Mouse (Mus musculus) brown adipose tissue, adult 24 weeks (tissue): ENCODE measurements around the gene Gosr1. TPM values are rescaled to one million over a fixed set of nuclear protein-coding genes. Genes with fewer than 3 reads are reported as not detected.
"Not testable (repeated sequence)": the region's sequence is repeated elsewhere in the genome, so short reads cannot be mapped to it uniquely, and the experiment has no call there.

Experiments used
- H3K27ac ChIP-seq: fragments of 200-500 bp; replicated peaks from 2 replicates; pipeline ENCODE4 v1.5.1; 2012; ENCODE audit warnings: low read depth, mild to moderate bottlenecking, low read length
- H3K4me1 ChIP-seq: fragments of 200-500 bp; 2 replicates; pipeline ENCODE4 v1.6.1; 2012; ENCODE audit warnings: low read length, mixed read lengths; ENCODE audit not compliant: control insufficient read depth, insufficient read depth, insufficient read length
- H3K4me3 ChIP-seq: fragments of 200-500 bp; 2 replicates; pipeline ENCODE4 v1.5.1; 2012; ENCODE audit warnings: low read depth, mild to moderate bottlenecking, low read length, moderate library complexity; ENCODE audit not compliant: insufficient read depth
- polyA plus RNA-seq: library from polyadenylated mRNA; stranded (reverse); fragments of >200 nt; gene quantifications from 2 replicates; pipeline ENCODE4 v1.2.4, GENCODE M21; 2012; ENCODE audit not compliant: missing spikeins, insufficient read depth, insufficient read length

The Gosr1 gene
- polyA plus RNA-seq = 40.1 and 44.5 TPM in 2 replicates

DNA sequence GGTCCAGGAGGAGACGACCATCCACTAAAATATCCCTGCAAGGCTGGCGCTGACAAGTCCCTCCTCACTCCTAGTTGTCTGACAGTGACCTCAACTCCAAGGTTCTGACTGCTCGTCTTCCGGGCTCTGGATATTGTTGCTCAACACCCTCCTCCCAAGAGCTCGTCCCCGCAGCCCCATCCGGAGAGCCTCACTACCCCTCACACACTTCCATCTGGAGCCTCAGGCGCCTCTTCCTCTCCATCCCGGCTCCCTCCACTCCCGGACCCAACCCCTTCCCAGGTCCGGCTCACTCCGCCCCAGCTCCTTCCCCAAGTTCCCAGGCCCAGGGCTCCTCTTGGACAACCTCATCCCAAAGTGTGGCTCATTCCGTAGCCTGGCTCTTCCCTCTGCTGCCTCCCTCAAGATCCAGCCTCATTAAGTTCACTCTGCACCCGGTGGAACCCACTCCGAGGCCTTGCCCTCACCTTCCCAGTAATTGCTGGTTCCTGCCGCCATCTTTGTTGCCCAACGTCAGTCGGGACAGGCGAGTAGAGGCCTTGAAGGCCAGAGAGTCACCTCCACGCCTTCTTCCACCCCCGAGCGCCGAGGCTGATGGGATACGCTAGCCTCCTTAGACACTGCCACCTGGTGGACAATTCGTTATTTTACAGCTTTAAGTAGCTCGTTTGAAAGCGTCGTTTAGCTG lies at the start of gene Gosr1:
Gene Gosr1, minus strand, starts transcription at position 527 of the 688 bp plus-strand sequence.
- Histone ChIP-seq H3K4me1 (no peaks in the 10 kb centered on the region), H3K4me3 (peak within 1 kb of the TSS; percentile 90), H3K27ac (peak within 1 kb of the TSS; percentile 98)

DNA sequence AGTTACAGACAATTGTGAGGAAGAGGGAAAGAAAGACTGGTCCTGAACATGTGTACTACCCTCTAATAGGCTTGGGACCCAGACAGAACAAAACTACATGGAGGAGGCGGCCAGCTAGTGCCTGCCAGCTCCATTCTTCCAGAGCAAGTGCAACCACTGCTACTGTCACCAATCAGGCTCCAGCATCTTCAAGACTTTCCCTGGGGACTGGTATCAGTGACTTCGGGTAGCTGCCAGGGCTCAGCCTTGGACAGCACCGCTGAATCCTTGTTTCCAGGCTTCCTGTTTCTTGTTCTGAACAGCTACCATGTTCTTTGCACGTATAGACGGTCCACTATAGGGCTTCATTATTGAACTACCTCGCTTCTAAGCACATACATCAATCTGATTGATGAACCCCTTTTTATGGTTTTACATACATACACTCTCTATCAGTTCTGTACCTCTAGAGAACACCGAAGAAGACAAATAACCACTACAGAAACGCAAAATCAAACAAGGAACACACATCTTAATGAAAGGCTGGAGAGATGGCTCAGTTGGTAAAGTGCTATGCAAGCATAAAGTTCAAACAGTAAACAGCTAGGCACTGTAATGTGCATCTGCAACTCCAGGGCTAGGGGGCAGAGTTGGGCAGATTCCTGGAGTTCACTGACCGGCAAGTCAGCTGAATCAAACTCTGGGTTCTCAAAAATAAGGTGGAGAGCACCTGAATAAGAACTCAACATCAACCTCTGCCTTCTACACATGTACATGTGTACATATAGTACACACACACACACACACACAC lies 47.5 kb upstream of the Gosr1 start:
- Histone ChIP-seq H3K4me3 (no peak overlapping the region), H3K27ac (no peak overlapping the region), H3K4me1 (no peaks in the 10 kb centered on the region)

DNA sequence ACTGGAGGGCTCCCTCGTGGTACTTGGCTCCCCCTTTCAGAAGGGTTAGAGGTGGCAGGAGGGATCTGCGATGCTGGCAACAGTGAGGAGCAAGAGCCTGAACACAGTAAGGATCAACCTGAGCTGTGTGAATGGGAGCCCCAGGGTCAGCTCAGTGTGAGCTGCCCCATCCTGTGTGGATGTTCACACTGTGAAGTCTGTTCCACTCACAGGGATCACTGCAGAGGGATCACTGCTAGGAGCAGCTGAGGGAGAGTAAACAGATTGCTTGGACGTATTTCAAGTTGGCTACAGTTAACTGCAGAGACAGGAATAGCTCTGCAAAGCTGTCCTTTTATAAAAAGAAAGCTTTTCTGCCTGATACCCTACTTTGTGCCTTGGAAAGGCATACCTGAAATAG lies 46.1 kb upstream of the Gosr1 start:
- H3K27ac ChIP-seq = no peak overlapping the region
- H3K4me3 ChIP-seq = no peak overlapping the region
- no peaks in the 10 kb centered on the region for H3K4me1 ChIP-seq

DNA sequence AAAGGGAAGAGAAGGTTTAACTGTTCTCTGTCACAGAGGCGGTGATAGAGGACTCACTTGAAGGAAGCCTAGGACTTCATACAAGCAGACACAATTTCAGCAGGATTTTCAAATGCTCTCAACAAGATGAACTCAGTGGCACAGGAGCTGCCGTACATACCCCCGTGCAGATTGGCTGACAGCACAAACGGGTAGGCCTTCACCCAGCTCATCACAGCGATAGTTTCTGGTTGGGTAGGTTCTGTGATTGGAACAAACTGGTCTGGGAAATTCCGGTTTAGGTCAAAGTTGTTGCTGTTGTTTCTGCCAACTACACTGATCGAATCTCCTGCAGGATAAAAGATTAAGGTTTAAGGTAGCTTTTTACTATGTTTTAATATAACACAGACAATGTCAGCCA lies 45.2 kb upstream of the Gosr1 start:
- Histone ChIP-seq H3K4me1 (no peaks in the 10 kb centered on the region), H3K27ac (no peak overlapping the region), H3K4me3 (no peak overlapping the region)

DNA sequence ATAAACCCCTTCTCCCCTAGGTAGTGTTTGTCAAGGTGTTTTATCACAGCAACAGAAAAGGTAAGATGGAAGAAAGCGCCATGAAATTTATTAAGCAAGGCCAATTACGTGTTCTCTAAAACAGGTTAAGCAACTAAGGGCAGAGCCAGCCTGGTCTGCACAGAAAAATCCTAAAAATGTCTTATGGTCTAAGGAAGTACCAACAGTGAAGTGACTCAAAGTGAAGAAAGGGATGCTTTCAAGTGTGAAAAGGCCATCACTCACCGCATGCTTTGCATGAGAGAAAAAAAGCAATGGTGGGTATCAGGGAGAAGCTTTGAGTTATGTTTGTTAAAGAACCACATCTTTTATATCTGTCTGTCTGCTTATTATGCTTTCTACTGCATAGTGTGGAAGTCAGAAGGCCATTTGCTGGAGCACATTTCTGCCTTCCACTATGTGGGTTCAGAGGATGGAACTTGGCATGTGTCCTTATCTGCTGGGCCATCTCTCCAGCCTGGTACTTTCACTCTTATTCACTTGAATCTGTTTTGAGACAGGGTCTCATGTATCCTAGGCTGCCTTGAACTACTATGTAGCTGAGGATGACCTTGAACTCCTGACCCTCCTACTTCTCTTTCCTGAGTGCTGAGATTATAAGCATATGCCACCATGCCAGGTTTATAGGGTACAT lies 43.8 kb upstream of the Gosr1 start:
- no peaks in the 10 kb centered on the region for H3K4me1 ChIP-seq
- no peak overlapping the region for H3K4me3 ChIP-seq
- no peak overlapping the region for H3K27ac ChIP-seq

DNA sequence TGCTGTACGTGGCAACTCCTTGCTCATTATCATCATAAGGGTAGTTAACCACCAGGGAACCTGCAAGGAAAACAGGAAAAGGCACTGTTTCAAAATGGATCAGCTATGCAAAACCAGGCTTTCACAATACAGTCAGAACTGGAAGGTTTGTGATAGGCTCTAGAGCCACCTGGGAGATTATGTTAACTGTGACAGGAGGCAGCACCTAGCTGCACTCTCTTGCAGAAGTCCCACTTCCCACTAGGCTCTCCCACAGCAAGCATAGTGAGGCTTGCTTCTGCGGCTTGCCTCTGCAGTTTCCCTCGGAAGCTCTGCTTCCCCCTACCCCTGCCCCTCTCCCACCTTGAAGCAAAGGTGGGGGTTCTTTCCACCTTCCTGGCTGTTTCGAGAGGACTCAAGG lies 42.6 kb upstream of the Gosr1 start:
- Histone ChIP-seq H3K4me1 (no peaks in the 10 kb centered on the region), H3K4me3 (no peak overlapping the region), H3K27ac (no peak overlapping the region)

DNA sequence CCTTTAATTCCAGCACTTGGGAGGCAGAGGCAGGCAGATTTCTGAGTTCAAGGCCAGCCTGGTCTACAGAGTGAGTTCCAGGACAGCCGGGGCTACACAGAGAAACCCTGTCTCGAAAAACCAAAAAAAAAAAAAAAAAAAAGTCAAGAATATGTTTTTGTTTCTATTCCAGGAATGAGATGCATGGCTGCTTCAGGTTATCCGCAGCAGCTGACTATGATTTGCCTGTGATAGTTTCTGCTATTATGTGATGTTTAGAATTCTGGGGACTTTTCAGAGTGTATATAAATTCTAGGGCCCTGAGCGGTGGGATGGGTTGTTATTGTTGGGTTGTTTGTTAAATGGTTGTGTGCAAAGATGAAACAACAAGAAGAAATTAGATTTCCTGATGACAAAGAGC lies 41.7 kb upstream of the Gosr1 start:
- H3K27ac ChIP-seq, H3K4me1 ChIP-seq, H3K4me3 ChIP-seq: not testable (repeated sequence)

DNA sequence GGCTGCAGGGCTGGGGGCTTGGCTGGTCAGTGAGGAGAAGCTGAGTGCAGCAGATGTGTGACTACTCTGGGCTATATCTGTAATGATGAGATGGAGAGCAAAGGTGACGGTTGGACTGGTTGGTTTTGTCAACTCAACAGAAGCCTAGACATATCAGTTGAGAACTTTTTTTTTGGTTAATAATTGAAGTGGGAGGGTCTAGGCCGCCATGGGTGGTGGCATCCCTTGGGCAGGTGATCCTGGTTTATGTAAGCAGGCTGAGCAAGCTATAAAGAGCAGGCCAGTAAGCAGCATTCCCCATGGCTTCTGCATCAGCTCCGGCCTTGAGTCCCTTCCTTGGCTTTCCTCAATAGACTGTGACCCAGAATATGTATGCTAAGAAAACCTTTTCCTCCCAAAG lies 39.9 kb upstream of the Gosr1 start:
- H3K4me3 ChIP-seq = no peak overlapping the region
- H3K4me1 ChIP-seq = no peaks in the 10 kb centered on the region
- no peak overlapping the region for H3K27ac ChIP-seq

DNA sequence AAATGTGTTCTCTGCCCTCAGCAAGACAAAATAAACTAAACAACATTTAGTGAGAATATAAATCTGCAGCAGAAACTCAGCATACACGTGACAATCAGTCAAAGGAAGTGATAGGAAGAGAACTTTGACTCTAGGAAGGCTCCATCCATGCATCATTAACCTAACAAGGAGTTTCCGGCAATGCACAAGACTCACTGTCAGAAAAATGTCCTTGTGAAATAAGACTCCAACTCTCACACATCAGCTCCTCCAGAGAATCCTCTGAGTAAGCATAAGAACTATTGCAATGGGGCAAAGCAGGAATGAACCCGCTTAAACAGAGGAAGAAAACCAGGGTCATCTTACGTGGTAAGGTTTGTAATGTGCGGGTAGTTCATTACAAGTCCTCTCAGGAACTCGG lies 33.9 kb upstream of the Gosr1 start:
- Histone ChIP-seq H3K4me1 (no peaks in the 10 kb centered on the region), H3K27ac (no peak overlapping the region), H3K4me3 (no peak overlapping the region)

DNA sequence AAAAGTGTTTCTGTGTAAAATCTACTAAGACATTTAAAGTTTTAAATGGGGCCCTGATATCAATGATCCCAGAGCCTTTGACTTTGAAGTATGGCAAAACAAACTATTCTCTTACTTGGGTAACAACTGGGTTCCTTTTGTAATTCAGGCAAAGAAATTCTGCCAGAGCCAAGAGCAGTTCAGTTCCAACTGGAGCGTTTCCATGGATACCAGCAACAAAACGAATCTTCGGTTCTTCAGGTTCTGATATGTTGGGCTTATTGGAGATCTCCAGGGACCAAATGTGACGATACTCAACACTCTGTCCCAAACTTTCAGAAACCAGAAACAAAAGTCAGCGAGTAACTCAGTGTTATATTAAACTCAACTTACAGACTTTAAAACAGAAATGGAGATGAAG lies 31.9 kb upstream of the Gosr1 start:
- no peak overlapping the region for H3K4me3 ChIP-seq

DNA sequence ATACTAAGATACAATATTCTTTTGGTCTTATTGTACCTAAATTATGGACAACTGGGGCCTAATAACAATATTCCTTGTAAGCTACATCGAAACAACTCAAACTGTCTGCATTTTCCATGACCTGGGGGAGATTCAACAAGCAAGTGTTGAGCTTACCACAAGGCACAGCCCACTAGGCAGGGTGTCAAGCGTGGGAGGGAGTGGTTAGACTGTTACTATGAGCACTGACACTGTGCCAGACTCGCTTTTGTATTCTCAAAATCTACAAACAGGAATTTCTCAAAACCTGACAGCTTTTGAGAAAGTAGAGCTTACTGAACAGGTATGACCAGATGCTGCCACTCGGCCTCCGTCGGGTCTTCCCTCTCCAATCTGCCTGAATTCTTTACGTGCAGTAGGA lies 28.0 kb upstream of the Gosr1 start:
- H3K4me3 ChIP-seq = no peak overlapping the region
- H3K4me1 ChIP-seq = no peaks in the 10 kb centered on the region
- no peak overlapping the region for H3K27ac ChIP-seq

More for the DNA sequence above, 31.9 kb upstream of the Gosr1 start:
- no peaks in the 10 kb centered on the region for H3K4me1 ChIP-seq
- no peak overlapping the region for H3K27ac ChIP-seq

DNA sequence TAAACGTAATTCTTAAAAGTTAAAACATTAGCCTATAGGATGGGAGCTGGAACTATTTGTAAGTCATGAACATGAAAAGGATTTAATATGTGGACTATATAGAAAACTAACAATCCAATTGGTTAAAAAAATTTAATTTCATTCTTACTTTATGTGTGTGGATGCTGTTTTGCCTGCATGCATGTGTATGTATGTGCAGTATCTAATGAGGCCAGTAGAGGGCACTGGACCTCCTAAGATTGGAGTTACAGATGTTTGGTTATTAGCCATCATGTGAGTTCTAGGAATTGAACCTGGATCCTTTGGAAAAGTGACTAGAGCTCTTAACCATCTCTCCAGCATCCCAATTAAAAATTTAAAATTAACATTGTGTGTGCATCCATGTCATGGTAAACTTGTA lies 25.9 kb upstream of the Gosr1 start:
- Histone ChIP-seq H3K4me3 (no peak overlapping the region), H3K27ac (no peak overlapping the region), H3K4me1 (no peaks in the 10 kb centered on the region)

DNA sequence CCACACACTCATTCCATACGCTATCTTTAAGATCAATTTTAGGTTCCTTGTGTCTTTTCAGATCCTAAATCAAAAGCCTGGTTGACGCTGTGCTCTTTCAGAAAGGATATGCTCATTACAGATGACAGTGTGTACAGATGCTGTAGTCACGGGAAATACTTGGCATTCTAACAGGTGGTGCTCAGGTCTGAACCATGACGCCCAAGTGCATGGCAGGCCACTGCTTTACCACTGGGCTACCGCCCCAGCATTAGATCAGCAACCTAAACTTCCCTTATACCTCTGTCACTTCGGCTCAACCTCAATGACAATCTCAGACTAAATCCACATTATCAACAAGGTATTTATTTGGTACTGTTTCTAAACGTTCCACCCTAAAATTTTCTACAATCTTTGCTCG lies 12.2 kb upstream of the Gosr1 start:
- H3K4me1 ChIP-seq = no peaks in the 10 kb centered on the region
- no peak overlapping the region for H3K4me3 ChIP-seq
- no peak overlapping the region for H3K27ac ChIP-seq

DNA sequence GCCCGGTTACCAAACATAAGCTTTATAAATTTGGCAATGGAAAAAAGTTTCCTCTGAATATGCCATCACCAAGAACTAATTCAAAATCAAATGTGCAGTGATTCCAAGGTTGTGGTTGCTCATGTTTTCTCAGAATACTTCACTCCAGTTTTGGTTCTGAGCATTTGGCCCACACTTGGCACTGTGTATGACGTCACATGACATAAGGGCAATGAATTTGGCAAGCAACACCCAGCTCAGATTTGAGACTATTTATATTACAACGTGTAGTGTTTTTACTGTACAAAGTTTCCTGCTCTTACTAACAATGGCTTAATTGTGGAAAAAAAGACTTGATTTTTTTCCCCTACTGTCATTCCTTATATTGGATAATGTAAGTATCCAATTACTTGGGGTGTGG lies 10.4 kb upstream of the Gosr1 start:
- Histone ChIP-seq H3K4me3 (no peak overlapping the region), H3K27ac (no peak overlapping the region)

DNA sequence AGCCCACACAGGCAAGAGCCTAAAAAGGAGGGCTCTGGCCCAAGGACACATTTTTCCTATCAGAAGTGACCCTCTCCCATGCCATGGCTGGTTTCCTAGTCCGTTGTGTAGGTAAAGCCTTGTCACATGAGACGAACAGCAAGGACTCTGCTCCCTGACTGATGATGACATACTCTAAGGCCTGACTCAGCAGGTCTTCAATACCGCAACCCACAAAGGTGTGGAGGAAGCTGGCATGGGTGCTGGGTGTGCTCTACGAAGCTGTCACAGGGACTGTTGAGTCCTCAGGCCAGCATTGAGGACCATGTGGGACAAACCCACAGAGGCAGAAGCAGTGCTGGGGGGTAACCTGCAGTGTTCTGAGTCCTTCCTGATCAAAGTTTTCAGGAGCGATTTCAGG lies 7.2 kb upstream of the Gosr1 start:
- no peak overlapping the region for H3K27ac ChIP-seq
- H3K4me3 ChIP-seq = no peak overlapping the region
- H3K4me1 ChIP-seq = no peaks in the 10 kb centered on the region

More for the DNA sequence above, 10.4 kb upstream of the Gosr1 start:
- H3K4me1 ChIP-seq = no peaks in the 10 kb centered on the region
